Mouse (Mus musculus) myocyte (in vitro differentiated cells): ENCODE measurements around the gene Cast.

Source experiments
- CEBPB ChIP-seq: IDR thresholded peaks from 2 replicates; pipeline ENCODE4 v1.6.1; 2011; ENCODE audit warnings: mild to moderate bottlenecking, moderate library complexity; ENCODE audit not compliant: poor library complexity, insufficient read depth, severe bottlenecking
- E2F4 ChIP-seq: IDR thresholded peaks from one replicate; pipeline ENCODE4 v1.6.1; 2011; ENCODE audit warnings: mild to moderate bottlenecking, control low read depth, moderate library complexity; ENCODE audit not compliant: insufficient read depth
- MAX ChIP-seq: IDR thresholded peaks from one replicate; pipeline ENCODE4 v1.6.1; 2011; ENCODE audit warnings: low read depth, mild to moderate bottlenecking, control low read depth
- MYOD1 ChIP-seq, 3 experiments: IDR thresholded peaks; one replicate each; pipeline ENCODE4 v1.6.1; 2011; ENCODE audit warnings: control low read depth in 2 of 3, low read depth in 2 of 3, mild to moderate bottlenecking in 2 of 3, moderate library complexity in 1 of 3; ENCODE audit not compliant: insufficient read length in 2 of 3, control insufficient read depth in 1 of 3
- MYOG ChIP-seq, 3 experiments: IDR thresholded peaks; one replicate each; pipeline ENCODE4 v1.6.1; 2011; ENCODE audit warnings: control low read depth in 2 of 3, low read depth in 2 of 3, mild to moderate bottlenecking in 2 of 3; ENCODE audit not compliant: insufficient read length in 2 of 3, control insufficient read depth in 1 of 3, insufficient read depth in 1 of 3
- POLR2A ChIP-seq: IDR thresholded peaks from one replicate; pipeline ENCODE4 v1.6.1; 2011; ENCODE audit warnings: low read depth, mild to moderate bottlenecking, control low read depth, moderate library complexity; ENCODE audit not compliant: insufficient read length
- POLR2AphosphoS2 ChIP-seq: IDR thresholded peaks from one replicate; pipeline ENCODE4 v1.6.1; 2011; ENCODE audit warnings: low read depth, control low read depth; ENCODE audit not compliant: insufficient read length
- REST ChIP-seq: IDR thresholded peaks from one replicate; pipeline ENCODE4 v1.6.1; 2011; ENCODE audit warnings: mild to moderate bottlenecking, control low read depth, moderate library complexity; ENCODE audit not compliant: insufficient read depth, insufficient read length
- TCF12 ChIP-seq: IDR thresholded peaks from one replicate; pipeline ENCODE4 v1.6.1; 2011; ENCODE audit warnings: mild to moderate bottlenecking, control low read depth; ENCODE audit not compliant: poor library complexity, insufficient read depth, severe bottlenecking
- TCF3 ChIP-seq: IDR thresholded peaks from one replicate; pipeline ENCODE4 v1.6.1; 2011; ENCODE audit warnings: low read depth, control low read depth; ENCODE audit not compliant: insufficient read length
- USF1 ChIP-seq: IDR thresholded peaks from one replicate; pipeline ENCODE4 v1.6.1; 2011; ENCODE audit warnings: low read depth, mild to moderate bottlenecking, control low read depth, moderate library complexity

DNA sequence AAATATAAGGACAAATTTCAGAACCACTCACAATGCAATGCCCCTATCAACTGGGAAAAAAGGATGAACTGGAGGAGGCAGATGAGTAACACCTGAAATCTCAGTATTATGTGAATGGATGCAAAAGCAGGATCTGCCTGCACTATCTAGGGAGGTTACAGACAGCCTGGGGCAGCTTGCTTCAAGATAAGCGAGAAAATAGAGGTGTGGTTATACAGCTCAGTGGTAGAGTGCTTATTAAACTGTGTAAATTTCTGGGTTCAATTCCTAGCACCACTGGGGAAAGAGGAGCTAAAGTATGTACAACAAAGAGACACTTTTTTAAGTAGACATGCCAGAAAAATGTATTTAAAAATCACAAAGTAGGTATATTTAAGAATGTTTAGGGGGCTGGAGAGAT, 14.2 kb downstream of the Cast start:
- TF ChIP-seq POLR2A = no peak
- TF ChIP-seq TCF12 = no peak
- no peak for TF ChIP-seq MYOD1 (IDR thresholded peaks at IDR 0.05; ENCODE audit: control insufficient read depth in 1 of 3, insufficient read length in 2 of 3, low read depth in 2 of 3)
- no peak for TF ChIP-seq USF1
- no peak for TF ChIP-seq MAX
- no peak for TF ChIP-seq MYOG (IDR thresholded peaks at IDR 0.05; ENCODE audit: control insufficient read depth in 1 of 3, insufficient read depth in 1 of 3, insufficient read length in 2 of 3, low read depth in 2 of 3)
- TF ChIP-seq POLR2AphosphoS2 = no peak
- no peak for TF ChIP-seq E2F4
- TF ChIP-seq TCF3 = no peak
- TF ChIP-seq CEBPB = no peak
- no peak for TF ChIP-seq REST
